Mouse (Mus musculus) kidney, adult 8-10 months (tissue): ENCODE measurements around the gene Chrna1.

Experiments used
- DNase-seq, 2 experiments: peaks; one replicate each; pipeline ENCODE4 v3.0.0; 2022

Chrna1 gene

DNA sequence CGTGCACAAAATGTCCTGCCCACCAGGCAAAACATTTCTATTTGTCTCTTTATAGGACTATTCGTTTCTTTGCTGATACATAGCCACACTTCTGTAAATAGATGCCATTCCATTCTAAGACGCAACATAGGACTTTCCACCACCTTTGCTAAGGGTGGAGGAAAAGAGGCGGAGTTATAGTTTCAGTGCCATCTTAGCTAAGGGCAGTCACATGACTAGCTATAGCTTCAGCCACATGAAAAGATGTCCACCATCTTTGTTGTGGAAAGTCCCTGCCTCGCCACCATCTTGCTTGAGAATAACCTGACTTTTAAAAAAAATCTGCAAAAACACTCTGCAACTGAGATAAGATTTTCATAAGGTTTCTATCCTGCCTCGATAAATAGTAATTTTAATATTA, 66.0 kb downstream of the Chrna1 start:
- DNase-seq, result no peak
